Mouse (Mus musculus) thymus, postnatal 10 days (tissue): ENCODE data around the gene Scamp3.
"Not testable (repeated sequence)": the region's sequence is repeated elsewhere in the genome, so short reads cannot be mapped to it uniquely, and the experiment has no call there.

Source experiments
- DNase-seq, 2 experiments: peaks; one replicate each; pipeline ENCODE4 v3.0.0; 2021; ENCODE audit warnings: low spot score in 2 of 2

Scamp3 gene

GRCm38 (mm10) chr3:89177242-89178106 lies at the start of gene Scamp3:
Gene Scamp3 (plus strand): TSS chr3:89177473.
- peak; percentile 76 to 82 for DNase-seq

DNA sequence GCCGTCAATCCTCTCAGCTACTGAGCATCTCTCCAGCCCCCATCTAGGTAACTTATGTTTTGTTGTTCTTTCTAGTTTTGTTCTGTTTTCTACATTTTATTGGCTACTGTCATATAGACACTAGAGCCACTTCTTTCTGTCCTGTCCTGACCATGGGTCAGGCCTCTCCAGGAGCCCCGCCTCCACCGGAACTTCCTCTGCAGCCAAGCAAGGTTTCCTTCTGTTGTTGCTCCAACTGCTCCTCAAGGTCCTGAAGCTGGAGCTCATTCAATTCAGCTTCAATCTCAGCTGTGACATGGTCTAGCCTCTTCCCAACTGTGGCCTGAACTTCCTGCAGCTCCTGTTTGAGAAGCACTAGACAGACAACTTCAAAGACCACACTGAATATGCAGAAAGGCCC lies 47.4 kb upstream of the Scamp3 start:
- DNase-seq = no peak

- no peak for DNase-seq
These were observed 45.5 kb upstream of the Scamp3 start for GRCm38 (mm10) chr3:89131816-89132215.

DNA sequence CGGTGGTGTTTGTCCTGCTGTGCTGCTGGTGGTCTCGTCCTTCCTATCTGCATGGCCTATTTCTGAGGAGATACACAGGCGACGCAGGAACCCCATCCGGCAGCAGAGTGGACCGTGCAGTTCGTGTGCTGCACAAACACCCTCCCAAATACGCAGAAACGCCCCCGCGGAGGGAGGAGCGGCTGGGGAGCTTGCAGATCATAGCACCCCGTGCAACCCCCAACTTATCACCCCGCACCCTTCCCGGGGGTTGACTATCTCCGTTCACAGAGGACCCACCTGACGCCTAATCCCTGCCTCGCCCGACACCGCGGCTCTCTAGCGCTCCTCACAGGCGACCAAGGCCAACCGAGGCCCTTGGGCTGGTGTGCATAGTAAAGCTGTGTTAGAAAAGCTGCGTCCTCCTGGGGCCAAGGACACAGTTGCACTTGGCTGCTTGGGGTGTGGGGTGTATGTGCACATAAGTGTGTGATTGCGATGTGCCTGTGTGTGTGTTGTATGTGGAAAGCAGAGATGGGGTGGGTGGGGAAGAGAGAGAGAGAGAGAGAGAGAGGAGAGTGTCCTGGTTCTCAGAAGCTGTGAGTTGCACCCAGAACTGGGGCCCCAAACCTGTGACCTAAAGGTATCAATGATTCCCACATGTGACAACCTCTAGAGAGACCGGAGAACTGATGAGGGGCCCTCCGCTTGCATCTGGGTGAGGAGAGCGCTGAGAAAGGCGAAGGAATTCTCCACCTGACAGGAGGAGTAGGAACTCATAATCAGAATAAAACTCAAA lies 44.8 kb upstream of the Scamp3 start:
- DNase-seq = no peak

- DNase-seq = no peak
These were observed 44.2 kb upstream of the Scamp3 start for GRCm38 (mm10) chr3:89133063-89133450.

DNA sequence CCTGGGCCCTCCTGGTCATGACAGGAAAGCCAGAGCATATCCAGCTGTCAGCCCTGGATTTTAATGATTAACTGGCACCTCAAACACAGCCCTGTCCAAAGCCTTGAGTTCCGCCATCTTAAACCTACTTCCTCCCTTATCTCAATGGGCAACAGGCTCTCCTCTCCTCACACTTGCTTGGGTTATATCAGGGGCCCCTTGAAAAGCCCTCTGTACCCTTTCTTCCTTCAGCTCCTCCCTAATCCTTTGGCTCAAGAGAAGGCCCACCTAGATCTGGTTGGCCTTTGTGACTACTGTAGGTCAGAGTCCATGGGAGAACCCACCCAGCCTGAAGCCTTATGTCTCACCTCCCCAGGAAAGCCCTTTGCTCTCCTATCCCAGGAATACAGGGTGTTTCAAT lies 43.5 kb upstream of the Scamp3 start:
- DNase-seq = no peak

- no peak for DNase-seq
These were observed 41.3 kb upstream of the Scamp3 start, which contains the start of gene Pklr for GRCm38 (mm10) chr3:89135958-89136357. Gene Pklr (plus strand): TSS chr3:89136142.

DNA sequence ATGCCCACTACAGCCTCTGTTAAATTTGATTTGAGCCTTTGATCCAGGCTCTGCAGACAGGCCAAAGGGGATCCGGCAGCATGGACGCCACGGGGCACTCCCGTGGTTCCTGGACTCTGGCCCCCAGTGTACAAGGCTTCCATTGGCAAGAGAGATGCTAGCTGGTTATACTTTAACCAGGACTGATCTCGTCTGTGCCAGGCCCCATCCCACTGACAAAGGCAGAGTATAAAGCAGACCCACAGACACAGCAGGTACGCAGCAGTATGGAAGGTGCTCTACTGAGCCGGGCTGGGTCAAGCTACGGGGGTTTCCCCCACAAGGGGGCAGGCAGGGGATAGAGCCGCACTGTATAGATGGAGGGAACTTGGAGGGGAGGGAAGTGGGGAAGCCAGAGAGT lies 40.9 kb upstream of the Scamp3 start:
- peak; percentile 12 to 58 for DNase-seq

GRCm38 (mm10) chr3:89144821-89145220 lies 32.5 kb upstream of the Scamp3 start:
- no peak for DNase-seq

GRCm38 (mm10) chr3:89145566-89145965 lies 31.7 kb upstream of the Scamp3 start:
- DNase-seq = no peak

DNA sequence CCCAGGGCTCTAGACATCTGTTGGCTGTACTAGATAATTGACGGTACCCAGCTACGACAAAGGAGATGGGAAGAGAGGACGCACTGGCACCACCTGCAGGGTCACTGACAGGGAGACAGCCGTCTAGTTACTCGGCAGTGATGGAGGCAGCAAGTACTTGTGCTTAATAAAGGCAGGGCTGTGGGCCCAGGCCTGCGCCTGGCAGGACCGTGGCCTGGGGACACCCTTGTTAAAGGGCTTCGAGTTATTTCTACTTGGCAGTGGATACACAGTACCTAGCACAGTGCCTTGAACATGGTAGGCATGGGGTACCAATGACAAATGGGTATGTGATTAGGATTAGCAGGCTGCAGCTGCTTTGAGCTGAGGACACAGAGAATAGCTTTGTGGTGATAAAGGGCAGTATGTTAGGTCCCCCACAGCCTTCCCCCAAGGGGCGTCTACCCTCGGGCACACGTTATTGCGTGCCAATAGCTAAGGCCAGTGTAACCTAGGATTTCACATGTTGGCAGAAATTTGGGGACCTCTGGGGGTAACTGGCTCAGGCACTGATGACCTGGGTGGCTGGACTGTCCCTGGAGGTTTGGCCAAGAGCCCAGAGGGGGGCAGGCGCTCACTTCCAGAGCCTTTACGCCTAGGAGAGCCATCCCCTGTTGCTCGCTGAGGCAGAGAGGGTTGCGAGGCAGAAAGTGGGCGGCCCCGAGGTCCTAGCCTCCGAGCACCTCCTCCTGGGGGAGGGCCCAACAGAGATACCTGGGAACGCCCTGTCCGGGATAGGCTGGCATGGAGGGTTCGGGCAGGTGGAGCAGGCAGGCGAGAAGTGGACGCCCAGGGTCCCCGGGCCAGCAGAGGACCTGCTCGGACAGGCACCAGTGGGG lies 29.9 kb upstream of the Scamp3 start:
- DNase-seq = no peak

GRCm38 (mm10) chr3:89147979-89148311 lies 29.3 kb upstream of the Scamp3 start:
- DNase-seq = no peak

DNA sequence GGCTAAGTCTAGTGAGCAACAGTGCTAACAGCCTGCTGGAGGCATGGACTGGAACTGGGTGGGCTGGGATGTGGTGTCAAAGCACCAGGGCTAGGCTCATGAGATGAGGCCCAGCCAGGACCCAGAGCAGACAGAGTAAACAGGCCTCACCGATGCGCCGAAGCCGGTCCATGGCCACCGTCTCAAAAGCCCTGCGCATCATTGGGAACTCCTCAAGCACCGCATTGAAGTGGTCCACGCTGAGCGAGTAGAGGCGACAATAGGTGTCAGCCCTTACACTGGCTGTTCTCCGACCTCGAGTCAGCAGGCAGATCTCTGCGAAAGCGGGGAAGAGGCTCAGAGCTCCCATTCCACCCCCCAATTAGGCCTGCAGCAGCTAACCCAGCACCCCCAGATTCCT lies 28.7 kb upstream of the Scamp3 start:
- DNase-seq = no peak

- no peak for DNase-seq
These were observed 25.0 kb upstream of the Scamp3 start for GRCm38 (mm10) chr3:89152084-89152835.

GRCm38 (mm10) chr3:89156951-89157350 lies 20.3 kb upstream of the Scamp3 start:
- DNase-seq = no peak

DNA sequence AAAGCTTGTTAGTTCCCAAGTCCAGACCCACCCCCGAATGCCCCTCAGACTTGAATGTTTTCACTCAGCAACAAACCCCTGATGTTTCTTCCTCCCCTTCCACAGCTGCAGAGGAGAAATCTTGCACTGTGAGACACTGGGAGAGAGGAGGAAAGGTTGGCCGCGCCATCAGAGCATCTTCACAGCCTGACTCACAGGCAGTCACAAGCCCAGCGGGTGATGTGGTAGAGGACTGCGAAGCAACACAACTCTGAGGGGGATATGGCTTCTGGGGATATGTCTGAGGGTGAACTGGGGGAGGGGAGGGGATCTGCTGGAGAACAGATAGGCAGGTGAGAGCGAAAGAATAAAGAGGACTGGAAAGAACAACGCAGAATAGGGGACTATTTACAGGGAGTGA lies 18.6 kb upstream of the Scamp3 start:
- DNase-seq = no peak

DNA sequence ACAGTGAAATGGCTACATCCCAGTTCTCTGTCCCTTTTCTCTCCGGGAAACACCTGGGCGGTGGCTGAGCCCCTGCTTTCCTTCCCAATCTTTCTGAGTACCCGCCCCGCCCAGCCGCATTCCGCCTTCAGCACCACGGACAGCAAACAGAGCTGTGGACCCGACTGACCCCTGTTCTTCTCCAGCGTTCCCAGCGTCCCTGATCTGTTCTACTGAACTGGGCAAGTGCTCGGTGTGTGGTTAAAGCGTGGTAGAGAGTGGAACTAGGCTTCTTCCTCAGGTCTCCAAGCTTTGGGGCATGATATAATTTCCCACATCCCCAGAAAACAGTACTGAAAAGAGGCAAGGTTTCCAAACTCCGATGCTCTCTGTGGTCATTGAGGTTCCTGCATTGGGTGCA lies 18.1 kb upstream of the Scamp3 start:
- DNase-seq = no peak

DNA sequence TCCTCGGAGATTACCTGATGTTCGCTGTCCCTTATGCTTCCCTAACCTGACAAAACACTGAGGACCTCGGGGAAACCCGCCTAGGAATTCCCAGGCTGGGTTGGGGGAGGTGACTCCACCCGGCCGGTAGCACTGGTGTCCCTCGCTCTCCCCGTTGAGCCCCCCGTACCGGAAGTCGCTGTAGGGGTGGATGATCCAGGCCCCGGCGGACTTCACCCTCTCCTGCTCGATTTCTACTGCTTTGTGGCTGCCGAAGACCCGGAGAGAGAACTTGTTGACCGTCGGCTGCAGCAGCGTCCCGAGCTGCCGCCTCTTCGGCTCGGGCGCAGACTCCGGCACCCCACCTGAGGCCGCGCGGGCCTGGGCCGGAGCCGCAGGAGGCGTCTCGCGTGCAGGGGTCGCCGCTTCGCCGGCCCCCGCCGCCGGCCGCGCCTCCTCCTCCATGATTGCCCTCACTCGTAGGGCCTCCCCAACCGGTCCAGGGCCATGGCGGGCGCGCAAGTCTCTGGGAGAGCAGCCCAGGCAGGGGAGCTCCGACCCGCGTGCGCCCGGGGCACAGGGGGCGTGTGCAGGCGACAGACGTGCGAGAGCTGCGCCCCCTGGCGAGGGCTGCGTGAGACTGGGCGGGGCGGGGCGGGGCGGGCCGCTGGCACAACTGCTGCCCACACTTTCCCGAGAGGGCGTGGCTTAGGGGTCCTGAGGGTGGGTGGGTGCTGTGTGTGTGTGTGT lies 17.5 kb upstream of the Scamp3 start, which contains the start of gene Hcn3:
Hcn3 (minus strand) TSS at position 581 of the 729 bp plus-strand sequence.
- DNase-seq = peak; percentile 65 to 89

DNA sequence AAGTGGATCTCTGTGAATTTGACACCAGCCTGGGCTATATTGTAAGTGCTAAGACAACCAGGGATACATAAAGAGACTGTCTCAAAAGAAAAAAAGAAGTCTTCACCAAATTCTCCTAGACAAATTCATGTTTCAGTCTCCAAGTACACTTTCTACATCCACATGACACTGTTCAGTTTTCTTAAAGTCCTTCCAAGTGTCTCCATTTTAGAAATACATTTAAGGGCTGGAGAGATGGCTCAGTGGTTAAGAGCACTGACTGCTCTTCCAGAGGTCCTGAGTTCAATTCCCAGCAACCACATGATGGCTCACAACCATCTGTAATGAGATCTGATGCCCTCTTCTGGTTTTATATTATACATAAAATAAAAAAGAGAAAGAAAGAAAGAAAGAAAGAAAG lies 16.1 kb upstream of the Scamp3 start:
- not testable (repeated sequence) for DNase-seq

- DNase-seq = no peak
These were observed 15.5 kb upstream of the Scamp3 start for GRCm38 (mm10) chr3:89161786-89162185.

DNA sequence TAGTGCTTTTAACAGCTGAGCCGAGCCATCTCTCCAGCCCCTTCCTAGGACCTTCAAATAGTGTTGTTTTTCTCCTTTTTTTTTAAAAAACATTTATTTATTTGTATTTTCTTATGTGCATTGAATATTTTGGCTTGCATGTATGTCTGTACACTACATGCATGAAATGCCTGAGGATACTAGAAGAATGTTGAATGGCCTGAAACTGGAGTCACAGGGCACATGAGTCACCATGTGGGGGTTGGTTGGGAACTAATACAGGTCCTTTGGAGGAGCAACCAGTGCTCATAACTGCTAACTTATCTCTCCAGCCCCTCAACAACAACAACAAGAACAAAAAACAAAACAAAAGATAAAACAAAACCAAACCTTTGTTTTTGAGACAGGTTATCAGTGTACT lies 14.2 kb upstream of the Scamp3 start:
- no peak for DNase-seq
